Mouse (Mus musculus) ovary, postnatal 10 days (tissue): ENCODE measurements around the gene Arpp19.

Source experiments
- DNase-seq: peaks from one replicate; pipeline ENCODE4 v3.0.0; 2022; ENCODE audit warnings: low spot score

Gene Arpp19

GRCm38 (mm10) chr9:75102131-75102530 is 64.7 kb downstream of the Arpp19 start:
- DNase-seq: no peak
